In the genomic region with DNA sequence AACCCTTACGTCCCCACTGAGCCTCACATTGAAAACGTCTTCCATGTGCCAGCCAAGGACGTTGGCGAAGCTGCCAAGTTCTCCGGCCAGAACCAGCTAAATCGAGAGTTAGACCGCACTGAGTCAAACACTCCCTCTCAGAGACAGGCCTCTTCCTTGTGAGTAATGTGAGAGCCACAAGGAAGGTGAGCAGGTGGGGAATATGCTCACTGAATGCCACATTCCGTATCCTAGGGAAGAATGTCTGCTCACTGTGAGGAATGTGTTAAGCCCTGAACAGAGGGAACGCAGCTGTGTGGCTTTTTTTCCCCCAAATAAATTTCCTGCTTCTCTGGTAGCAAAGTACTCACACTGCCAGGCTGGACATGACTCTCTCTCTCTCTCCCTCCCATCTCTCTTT, we compare ENCODE assay signal across 14 mouse cellular contexts. TPM values are rescaled to one million over a fixed set of nuclear protein-coding genes. Genes with fewer than 3 reads are reported as not detected.
DNase-seq lines count a peak whose midpoint lies in the region; ATAC-seq and TF ChIP-seq lines count a peak whose summit lies in the region.
"Had no signal": no experiment of that assay in that cellular context is flagged by ENCODE, and none has a peak within 500 bp of the region (broad histone marks: within the 10 kb centered on the region; RNA-seq: fewer than 3 reads in every experiment).

No protein-coding gene starts in this region.

- TF ChIP-seq POLR2A in small intestine, adult 2 months (IDR thresholded peaks at IDR 0.05; ENCODE audit: low read depth, low read length): no peak

- peak; percentile 29 to 33 for DNase-seq in cerebellum, postnatal 10 days
- no peak for DNase-seq in cerebellum, adult 18-20 months
- DNase-seq in lung, embryonic 14.5 days: peak; percentile 19
- no peak for DNase-seq in lung, postnatal 14 days
- peak; percentile 54 for DNase-seq in forelimb bud, embryonic 11.5 days (ENCODE audit: low read depth, low spot score)
- no peak for DNase-seq in layer of hippocampus, postnatal 14 days (ENCODE audit: low spot score in 2 of 2)
- DNase-seq in spleen, postnatal 14 days (ENCODE audit: low spot score in 2 of 2): no peak
- DNase-seq: cerebellum, adult 11-12 months; gastrocnemius, adult 2 months; heart, adult 2 months; heart, postnatal 10 days; lung, adult 18-20 months had no signal

- no peaks in the 10 kb centered on the region for H3K36me3 ChIP-seq in lung, embryonic 14.5 days (ENCODE audit: insufficient read depth)
- no peaks in the 10 kb centered on the region for H3K36me3 ChIP-seq in small intestine, adult 2 months (ENCODE audit: control insufficient read depth, insufficient read depth, low read length)

- 59% methylated on average over 9 of the region's 9 CpGs for WGBS in lung, embryonic 14.5 days
- WGBS in small intestine, adult 2 months: 30% methylated on average over 9 of the region's 9 CpGs

- no peak for TF ChIP-seq CTCF in lung, embryonic 14.5 days (IDR thresholded peaks at IDR 0.05; ENCODE audit: low read depth)
- TF ChIP-seq CTCF in small intestine, adult 2 months (IDR thresholded peaks at IDR 0.05; ENCODE audit: extremely low read depth, insufficient read length, insufficient replicate concordance, low read depth, low read length): no peak

- H3K4me2 ChIP-seq in lung, embryonic 14.5 days: no peak overlapping the region
- H3K4me2 ChIP-seq: midbrain, embryonic 11.5 days had no signal

- no peaks in the 10 kb centered on the region for H3K9me3 ChIP-seq in lung, embryonic 14.5 days (ENCODE audit: low read depth, low read length)

- no peaks in the 10 kb centered on the region for H3K27me3 ChIP-seq in lung, embryonic 14.5 days (ENCODE audit: insufficient read depth, low read length)
- no peaks in the 10 kb centered on the region for H3K27me3 ChIP-seq in small intestine, adult 2 months (ENCODE audit: control insufficient read depth, insufficient read depth, low read length)

- ATAC-seq in lung, embryonic 14.5 days (ENCODE audit: insufficient read depth): no peak

- H3K27ac ChIP-seq in lung, embryonic 14.5 days (ENCODE audit: low read depth): peak overlapping the region; percentile 54; the same call in 1 of the 2 replicates
- H3K27ac ChIP-seq in small intestine, adult 2 months (ENCODE audit: insufficient read depth, low read depth, low read length): peak overlapping the region; percentile 66
- H3K27ac ChIP-seq: gastrocnemius, adult 2 months; heart, adult 2 months had no signal

- no peak overlapping the region for H3K9ac ChIP-seq in lung, embryonic 14.5 days

- no peaks in the 10 kb centered on the region for H3K4me1 ChIP-seq in lung, embryonic 14.5 days (ENCODE audit: insufficient read depth)
- H3K4me1 ChIP-seq in small intestine, adult 2 months (ENCODE audit: control insufficient read depth, insufficient read depth, insufficient read length, low read length): peaks cover 5% of the 10 kb centered on the region; the same call in 1 of the 2 replicates

- H3K4me3 ChIP-seq in lung, embryonic 14.5 days (ENCODE audit: low read depth, low read length): no peak overlapping the region
- H3K4me3 ChIP-seq in small intestine, adult 2 months (ENCODE audit: low read depth, low read length): 0 out of 2 replicates have a peak overlapping the region, but pooled peaks have one; percentile 3
- H3K4me3 ChIP-seq: gastrocnemius, adult 2 months; heart, adult 2 months had no signal

RNA-seq across cellular contexts. Expression of a gene that starts 54.0 kb away (rescaled TPM):
- polyA plus RNA-seq in lung, embryonic 14.5 days (2014; fragmentation: Nextera tagmentation; extraction: Ambion mirVana): 50.3 and 55.5 TPM in 2 replicates
- polyA plus RNA-seq in small intestine, adult 2 months (2012; rRNA removed): 1.5 and 4.0 TPM in 2 replicates
- total RNA-seq in layer of hippocampus, postnatal 14 days (2021): 100 to 1,000 TPM in 1 of 2 experiments, 10 to 100 TPM in 1; 93.6 to 101 TPM

Comparison
In these comparisons a context has a peak if more than half of its experiments do, and no peak if none do; other contexts are left out.
1. DNase-seq: peak in cerebellum, postnatal 10 days (2 of 2), lung, embryonic 14.5 days (single experiment) and forelimb bud, embryonic 11.5 days (single experiment); none in cerebellum, adult 18-20 months (0 of 2), lung, postnatal 14 days (single experiment), layer of hippocampus, postnatal 14 days (0 of 2) and spleen, postnatal 14 days (0 of 2).
2. RNA of a gene that starts 54.0 kb away (polyA plus RNA-seq): 50.3 to 55.5 TPM in lung, embryonic 14.5 days; 1.5 to 4.0 TPM in small intestine, adult 2 months; every median in the first group is over 10 times any median in the second.